In the genomic region with DNA sequence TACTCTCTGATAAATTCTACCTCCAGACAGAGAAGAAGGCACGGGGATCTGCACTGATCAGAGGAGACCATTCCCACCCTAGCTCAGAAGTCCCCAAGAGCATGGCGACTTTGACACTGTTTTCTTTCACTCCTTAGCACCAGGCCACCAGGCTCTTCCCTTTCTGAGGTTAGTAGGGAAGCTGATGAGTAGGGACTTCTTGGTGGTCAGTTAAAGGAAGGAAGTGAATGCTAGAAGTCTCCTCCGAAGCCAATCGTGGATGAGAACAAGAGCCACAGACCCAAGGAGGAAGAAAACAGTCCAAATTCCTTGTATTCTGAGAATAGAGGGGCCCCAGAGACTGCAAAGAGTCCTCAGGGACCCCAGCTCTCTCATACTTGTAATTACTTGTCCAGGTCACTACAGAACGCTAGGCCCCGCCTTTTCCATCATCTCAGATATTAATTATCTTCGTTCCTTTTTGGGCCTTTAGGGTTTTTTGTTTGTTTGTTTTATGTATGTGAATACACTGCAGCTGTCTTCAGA, we compare ENCODE assay signal across 17 mouse cellular contexts.
"Had no signal": no experiment of that assay in that cellular context is flagged by ENCODE, and none has a peak within 500 bp of the region (broad histone marks: within the 10 kb centered on the region; RNA-seq: fewer than 3 reads in every experiment).

No protein-coding gene starts in this region.

- H3K36me3 ChIP-seq: limb, embryonic 12.5 days; liver, embryonic 13.5 days; lung, embryonic 15.5 days; midbrain, embryonic 10.5 days; neural tube, embryonic 15.5 days had no signal

- DNase-seq: kidney, postnatal 25 days; layer of hippocampus, adult 9-11 months; layer of hippocampus, postnatal 36 days; liver; liver, embryonic 13.5 days; liver, postnatal 0 days; lung, postnatal 14 days; midbrain, embryonic 14.5 days; right cerebral cortex, adult 18-20 months; right cerebral cortex, postnatal 25 days; thymus, postnatal 4 days had no signal

- H3K9me3 ChIP-seq: limb, embryonic 12.5 days; liver, embryonic 13.5 days; lung, embryonic 15.5 days; midbrain, embryonic 10.5 days; neural tube, embryonic 15.5 days had no signal

- H3K27ac ChIP-seq: limb, embryonic 12.5 days; liver, embryonic 13.5 days; lung, embryonic 15.5 days; midbrain, embryonic 10.5 days; neural tube, embryonic 15.5 days; stomach, postnatal 0 days had no signal

- H3K4me3 ChIP-seq: limb, embryonic 12.5 days; liver, embryonic 13.5 days; lung, embryonic 15.5 days; midbrain, embryonic 10.5 days; myocyte; neural tube, embryonic 15.5 days had no signal

- H3K27me3 ChIP-seq: limb, embryonic 12.5 days; liver, embryonic 13.5 days; lung, embryonic 15.5 days; neural tube, embryonic 15.5 days had no signal
